Mouse (Mus musculus) thymus, postnatal 4 days (tissue): ENCODE data around the gene Klhl26.

Experiments used
- DNase-seq: peaks from one replicate; pipeline ENCODE4 v3.0.0; 2021

Gene Klhl26

GRCm38 (mm10) chr8:70469295-70469916 is 7.4 kb downstream of the Klhl26 start:
- DNase-seq = no peak

DNA sequence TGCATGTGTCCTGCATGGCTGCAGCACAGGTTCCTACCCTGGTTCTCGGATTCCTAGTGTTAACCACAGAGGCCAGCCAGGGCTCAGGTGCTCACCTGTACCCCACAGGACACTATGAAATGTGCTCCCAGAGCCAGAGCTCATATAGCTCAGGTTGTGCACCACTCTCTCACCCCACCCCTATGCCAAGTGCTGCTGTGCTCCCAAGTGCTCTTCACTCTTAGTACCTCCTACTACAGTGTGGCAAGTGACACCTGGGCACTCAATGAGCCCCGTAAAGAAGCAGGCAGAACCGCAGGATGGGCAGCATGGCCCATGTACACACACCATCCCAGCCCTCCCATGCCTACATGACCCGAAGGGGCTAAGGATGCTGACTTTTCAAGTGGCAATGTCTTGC is 8.0 kb downstream of the Klhl26 start:
- no peak for DNase-seq

GRCm38 (mm10) chr8:70467907-70468306 is 8.9 kb downstream of the Klhl26 start:
- no peak for DNase-seq

- DNase-seq = no peak
Observed at GRCm38 (mm10) chr8:70467229-70467725, 9.5 kb downstream of the Klhl26 start.

- no peak for DNase-seq
Observed at GRCm38 (mm10) chr8:70466771-70467170, 10.0 kb downstream of the Klhl26 start.

- no peak for DNase-seq
Observed at GRCm38 (mm10) chr8:70466305-70466704, 10.5 kb downstream of the Klhl26 start.

DNA sequence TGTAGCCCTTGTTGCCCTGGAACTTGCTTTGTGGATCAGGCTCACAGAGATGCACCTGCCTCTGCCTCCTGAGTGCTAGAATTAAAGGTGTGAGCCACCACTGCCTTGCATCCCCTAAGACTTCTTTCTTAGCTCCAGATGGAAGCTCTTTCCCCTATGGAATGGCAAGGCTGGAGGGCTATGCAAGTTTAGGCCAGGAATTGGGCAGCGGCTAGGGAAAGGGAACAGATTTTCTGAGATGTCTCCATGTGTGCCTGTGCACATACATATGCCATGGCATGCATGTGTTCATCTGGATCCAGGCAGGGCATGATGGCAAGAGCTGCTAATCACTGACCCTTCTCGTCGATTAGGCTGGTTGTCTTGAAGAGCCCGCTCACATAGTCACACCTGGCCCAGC is 11.1 kb downstream of the Klhl26 start:
- no peak for DNase-seq

- no peak for DNase-seq
Observed at GRCm38 (mm10) chr8:70464162-70464561, 12.6 kb downstream of the Klhl26 start.

DNA sequence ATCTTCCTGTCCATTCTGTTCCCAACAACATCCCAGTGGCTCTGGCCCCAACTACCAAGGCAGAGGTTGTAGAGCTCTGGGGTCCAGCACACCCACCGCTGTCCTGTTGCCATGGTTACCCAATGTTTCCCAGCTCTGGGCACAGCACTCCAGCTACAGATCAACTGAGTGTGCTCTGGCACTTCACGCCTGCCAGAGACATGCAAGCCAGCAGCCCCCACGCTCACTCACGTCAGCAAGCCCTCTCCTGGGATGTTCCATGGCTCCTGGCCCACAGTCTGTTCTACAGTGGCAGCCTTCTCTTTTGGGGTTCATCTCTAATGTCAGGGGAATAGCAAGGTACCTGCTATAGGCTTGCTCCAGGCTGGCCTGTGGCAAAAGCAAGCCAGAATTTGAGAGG is 13.5 kb downstream of the Klhl26 start:
- DNase-seq = no peak

DNA sequence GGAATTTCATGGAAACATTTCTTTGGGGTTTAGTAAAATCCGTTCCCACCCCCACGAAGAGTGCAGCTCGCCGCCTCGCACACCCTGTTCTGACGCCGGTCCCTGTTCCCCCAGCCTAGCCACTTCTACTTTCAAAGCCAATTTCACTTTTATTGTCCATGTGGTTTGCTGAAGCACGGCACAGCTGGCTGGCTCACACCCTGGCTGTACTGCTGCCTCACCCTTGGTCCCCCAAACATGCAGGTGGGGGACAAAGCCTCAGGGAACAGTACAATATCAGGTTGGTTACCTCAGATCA is 14.3 kb downstream of the Klhl26 start:
- DNase-seq = no peak

GRCm38 (mm10) chr8:70461765-70462515 is 14.8 kb downstream of the Klhl26 start:
- DNase-seq = no peak

- DNase-seq = no peak
Observed at GRCm38 (mm10) chr8:70460606-70461005, 16.2 kb downstream of the Klhl26 start.

- no peak for DNase-seq
Observed at GRCm38 (mm10) chr8:70460199-70460598, 16.6 kb downstream of the Klhl26 start.

DNA sequence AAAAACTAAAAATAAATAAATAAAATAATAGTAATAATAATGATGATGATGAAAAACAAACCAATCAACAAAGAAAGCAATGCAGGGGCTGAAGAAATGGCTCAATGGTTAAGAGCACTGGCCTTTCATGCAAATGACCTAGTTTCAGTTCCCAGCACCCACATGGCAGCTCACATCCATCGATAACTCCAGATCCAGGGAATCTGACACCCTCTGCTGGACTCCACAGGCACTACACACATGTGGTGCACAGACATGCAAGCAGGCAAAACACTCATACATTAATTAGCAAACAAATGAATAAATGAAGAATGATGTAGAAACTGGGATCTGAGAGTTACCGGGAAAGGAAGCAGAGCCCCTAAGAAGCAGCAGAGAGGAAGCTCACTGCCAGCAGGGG is 17.1 kb downstream of the Klhl26 start:
- DNase-seq = no peak

DNA sequence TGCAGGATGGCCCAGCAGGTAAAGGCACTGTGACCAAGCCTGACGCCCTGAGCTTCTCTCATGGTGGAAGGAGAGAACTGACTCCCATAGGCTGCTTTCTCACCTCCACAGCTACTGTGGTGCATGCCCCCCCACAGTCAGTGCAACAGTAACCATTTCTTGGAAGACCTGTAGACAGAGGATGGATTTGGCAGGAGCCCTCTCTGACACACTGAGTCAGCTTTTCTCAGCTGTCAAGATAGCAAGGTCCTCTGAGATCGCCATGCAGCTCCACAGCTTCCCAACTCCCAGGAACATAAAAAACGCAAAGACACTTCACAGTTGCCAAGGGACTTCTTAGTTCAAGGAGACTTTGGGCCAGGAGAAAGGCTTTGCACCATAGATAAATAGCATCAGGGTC is 18.3 kb downstream of the Klhl26 start:
- DNase-seq = no peak

- DNase-seq = no peak
Observed at GRCm38 (mm10) chr8:70457882-70458281, 18.9 kb downstream of the Klhl26 start.

- DNase-seq = no peak
Observed at GRCm38 (mm10) chr8:70456996-70457395, 19.8 kb downstream of the Klhl26 start.

- DNase-seq = no peak
Observed at GRCm38 (mm10) chr8:70453852-70454251, 22.9 kb downstream of the Klhl26 start.

DNA sequence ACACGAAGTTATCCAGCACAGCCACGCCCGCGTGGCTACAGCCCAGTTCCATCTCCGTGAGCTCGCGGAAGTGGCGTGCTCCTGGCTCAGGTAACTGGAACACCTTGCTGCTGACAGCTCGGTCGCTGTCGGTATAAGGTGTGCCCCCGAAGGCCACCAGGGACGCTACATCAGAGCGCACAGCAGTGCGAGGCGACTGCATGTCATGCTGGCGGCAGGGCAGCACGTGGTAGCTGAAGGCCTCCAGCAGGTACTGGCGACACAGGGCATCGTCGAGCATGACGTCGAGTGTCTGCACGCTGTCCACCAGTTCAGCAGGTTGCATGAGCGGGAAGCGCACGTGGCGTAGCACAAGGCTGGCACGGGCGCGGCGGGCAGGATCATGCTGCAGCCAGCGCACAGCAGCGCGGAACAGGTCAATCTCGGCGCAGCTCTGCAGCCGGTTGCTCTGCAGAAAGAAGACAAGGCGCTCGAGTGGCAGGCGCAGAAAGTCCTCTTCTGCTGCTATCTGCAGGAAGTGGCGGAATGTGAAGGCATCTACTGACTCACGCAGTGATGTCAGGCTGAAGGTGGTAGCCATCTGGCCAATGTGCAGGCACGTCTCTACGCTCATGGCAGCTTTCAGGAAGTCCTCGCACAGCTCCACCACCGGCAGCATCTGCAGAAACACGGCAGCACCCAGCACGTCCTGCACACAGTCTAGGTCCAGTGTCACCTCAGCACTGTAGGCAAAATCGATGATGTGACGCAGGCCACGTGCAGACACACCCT is 24.4 kb downstream of the Klhl26 start:
- DNase-seq = no peak

DNA sequence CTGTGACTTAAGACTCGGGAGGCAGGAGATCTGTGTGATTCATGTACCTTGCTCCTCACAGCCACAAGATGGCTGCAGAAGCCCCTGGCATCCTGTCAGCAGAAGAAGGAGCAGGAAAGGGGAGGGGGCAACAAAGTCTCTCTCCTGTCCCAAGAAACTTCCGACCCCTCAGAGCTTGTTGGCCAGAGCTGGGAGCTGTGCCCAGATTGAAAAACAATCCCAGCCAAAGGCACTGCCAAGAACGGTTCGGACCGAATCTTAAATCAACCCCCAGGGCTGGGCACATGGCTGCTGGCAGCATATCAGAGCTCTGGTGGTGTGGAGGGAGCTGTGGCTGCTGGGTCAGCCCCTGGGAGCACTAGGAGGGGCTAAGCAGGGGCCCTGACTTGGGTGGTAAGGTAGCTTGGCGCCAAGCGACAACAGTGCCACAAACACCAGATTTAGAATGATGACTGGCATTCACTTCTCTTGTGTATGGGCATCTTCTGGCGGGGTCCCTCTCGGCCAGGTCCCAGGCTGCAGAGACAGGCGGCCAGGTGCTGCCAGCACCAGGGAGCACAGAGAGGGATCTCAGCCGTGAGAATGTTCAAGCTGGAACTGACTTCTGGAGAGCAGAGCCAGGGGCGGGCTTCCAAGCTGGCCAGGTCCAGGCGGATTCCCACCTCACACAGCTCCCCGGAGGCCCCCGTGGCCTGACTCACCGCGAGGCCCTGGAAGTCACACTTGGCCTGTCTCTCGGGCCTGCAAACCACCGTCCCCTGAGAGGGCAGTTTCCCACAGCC is 28.9 kb downstream of the Klhl26 start:
- no peak for DNase-seq

DNA sequence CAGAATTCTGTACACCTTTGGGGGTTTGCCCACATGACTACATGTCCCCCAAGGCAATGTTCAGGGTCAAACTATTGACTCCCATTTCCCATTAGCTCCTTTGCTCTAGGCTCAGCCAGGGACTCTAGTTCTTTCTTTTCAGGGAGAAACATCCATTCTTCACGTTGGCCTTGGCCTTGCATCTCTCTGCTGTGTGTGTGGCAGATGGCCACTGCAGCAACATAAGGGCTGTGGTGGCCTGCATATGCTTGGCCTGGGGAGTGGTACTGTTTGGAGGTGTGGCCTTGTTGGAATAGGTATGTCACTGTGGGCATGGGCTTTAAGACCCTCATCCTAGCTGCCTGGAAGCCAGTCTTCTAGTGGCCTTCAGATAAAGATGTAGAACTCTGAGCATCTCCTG is 30.8 kb downstream of the Klhl26 start:
- no peak for DNase-seq

DNA sequence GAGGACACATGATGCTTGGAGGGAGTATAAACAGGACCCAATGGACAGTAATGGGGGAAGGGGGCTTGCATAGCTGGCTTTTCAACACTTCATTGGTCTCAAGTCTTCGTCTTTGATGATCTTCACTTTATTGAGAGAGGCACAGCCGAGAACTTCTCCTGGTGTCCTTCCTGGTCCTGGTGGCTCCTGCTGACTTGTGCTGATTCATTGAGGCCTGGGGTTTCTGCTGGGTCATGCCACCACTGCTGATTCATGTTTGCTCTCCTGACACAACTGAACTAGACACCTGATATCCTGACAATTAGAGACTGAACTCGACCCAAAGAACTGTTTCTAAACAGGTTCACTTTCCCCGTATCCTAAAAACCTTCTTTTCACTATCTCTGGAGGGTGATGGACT is 33.4 kb downstream of the Klhl26 start:
- no peak for DNase-seq

DNA sequence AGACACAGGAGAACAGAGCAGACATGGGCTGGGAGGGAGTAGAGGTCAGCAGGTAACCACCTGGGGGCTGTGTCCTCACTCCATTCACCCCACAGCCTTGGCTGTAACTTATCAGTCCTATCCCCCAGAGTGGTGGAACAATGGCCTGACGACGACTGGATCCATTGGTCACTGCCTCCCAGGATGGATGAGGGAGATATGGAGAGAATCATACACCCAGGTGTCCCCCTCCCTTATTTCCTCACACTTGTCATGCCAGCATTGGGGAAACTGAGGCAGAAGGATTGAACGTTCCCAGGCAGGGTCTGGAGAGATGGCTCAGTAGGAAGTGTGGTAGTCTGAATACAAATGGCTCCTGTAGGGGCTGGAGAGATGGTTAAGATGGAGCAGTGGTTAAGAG is 35.2 kb downstream of the Klhl26 start:
- DNase-seq = no peak
